Mouse (Mus musculus) skeletal muscle tissue, adult 2 months (tissue): ENCODE results near the gene Spint4.
A peak's percentile ranks its signal among the peaks of the same experiment; 100 is the strongest.

ENCODE experiments used
- DNase-seq: peaks from one replicate; pipeline ENCODE4 v3.0.0-alpha.2; 2012; ENCODE audit warnings: low read depth, low spot score

Gene Spint4

DNA sequence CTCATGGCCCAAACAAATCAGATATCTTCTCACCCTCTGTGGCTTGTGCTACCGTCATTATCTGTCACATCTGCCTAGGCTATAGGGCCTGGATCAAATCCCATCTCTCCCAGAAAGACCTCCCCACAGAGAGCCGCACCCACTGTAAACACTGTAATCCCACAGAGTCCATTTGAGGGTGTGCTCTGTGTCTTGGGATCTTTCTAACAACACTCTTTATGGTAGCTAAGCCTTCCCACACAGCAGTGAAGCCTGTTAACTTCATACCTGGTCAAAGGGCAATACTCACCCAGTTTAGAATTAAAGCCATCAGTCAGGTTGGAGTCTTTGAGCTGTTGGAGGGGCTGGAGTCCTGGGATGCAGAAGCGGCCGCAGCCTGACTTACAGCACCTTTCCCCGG is 33.4 kb downstream of the Spint4 start:
- DNase-seq = no peak

DNA sequence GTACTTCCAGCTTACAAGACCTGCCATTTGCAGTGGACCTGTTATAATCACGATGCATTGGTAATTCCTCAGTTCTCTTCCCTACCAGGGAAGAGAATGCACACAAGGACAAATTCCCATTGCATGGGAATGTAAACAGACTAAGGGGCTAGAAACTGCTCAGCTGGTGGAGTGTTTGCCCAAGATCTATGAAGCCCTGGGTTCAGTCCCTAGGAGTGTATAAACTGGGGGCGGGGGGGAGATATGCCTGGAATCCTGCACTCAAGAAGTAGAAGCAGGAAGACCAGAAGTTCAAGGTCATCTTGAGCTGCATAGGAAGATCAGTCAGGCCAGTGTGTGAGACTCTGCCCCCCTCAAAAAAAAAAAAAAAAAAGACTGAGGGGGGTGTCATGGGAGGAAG is 35.0 kb downstream of the Spint4 start:
- no peak for DNase-seq

DNA sequence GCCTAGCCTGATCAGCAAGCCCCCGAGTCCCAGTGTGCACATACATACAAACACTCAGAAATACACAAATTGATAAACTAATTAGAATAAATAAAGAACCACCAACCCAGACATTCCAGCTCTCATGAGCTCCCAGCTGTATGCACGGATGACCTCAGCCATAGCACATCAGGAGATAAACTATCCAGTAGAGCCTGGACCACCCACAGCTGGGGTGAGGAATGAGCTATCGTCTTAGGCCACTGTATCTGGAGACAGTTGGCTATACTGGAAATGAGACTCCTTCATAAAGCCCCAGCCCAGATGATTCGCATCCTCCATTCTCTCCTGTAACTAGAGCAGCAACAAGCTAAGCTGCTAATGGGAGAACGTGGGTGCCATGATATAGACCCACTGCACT is 36.5 kb downstream of the Spint4 start:
- DNase-seq = no peak

DNA sequence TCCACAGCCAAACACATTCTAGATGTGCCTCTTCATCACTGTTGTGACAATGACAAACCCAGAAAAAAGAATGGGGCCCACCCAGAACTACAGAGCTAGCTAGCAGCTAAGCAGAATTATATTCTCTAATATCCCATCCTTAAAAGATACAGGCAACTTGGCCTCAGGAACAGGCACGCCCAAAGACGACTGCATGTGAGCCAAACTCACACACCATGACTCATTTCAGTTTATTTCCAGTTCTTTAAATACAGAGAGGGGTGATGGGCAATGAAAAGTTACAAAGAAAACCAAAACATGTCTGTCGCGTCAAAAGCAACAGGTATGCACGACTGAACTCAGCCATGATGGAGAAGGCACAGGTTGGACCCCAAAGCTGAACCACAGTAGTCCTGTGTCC is 37.1 kb downstream of the Spint4 start:
- no peak for DNase-seq

DNA sequence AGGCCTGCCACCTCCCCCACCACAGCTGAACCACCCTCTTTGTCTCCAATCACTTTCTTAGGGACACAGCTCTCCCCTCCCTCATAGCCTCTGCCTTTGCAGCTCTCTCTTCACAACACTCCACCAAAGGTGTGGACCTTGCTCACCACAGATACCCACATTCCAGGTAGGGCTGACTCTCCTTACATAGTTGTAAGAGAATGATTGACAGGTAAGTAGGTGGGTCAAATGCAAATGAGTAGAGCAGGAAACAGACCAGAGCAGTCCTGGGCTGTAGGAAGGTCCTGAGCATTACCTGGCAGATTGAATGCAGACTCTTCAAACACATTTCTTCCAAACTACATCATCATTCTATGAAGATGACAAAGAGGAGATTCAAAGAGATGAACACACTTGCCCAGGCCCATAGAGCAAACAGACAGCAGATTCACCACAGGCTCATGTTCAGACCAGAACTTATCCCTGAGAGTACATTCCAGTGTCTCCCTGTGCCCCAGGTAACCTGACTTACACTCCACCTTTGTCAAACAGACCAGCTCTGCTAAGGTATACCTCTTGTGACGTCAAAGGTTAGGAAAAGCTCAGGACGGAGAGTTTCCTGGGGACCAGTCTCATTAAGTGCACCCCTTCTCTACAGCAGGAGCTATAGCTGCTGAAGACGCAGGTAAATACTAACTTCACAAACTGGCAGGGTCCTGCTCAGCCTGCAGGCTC is 39.2 kb downstream of the Spint4 start:
- DNase-seq = no peak

DNA sequence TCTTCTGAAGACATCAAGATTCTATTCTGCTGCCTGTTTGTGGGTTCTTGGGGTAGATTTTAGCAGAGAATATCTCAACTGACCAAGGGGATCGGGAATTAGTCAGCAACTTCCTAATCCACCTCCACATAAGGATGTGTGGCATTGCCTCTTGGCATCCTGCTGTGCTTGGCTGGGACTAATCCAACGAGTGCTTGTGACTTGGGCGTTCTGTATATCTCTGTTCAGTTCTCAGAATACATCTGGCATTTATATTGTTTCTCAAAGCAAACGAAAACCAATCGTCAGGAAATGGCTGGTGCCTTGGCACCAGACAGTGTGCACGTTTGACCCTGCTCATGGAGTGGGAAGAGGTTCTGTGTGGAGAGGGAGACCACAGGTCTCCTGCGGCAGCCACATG is 41.6 kb downstream of the Spint4 start:
- DNase-seq = no peak

DNA sequence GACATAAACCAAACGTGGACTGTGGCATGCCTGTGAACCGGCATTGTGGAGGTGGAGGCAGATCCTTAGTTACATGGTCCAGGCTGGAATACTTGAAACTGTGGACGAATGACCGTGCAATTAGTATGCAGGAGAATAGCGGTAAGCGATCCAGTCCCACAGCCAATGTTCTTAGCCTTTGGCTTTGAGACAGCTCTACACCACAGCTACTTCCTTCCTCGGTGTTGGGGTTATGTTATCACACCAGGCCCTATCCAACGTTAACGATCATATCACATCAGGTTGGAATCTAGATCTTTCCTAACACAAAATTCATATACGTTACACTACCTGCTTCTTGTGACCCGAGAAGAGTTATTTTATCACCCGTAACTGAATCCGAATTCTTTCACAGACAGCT is 46.7 kb downstream of the Spint4 start:
- no peak for DNase-seq

DNA sequence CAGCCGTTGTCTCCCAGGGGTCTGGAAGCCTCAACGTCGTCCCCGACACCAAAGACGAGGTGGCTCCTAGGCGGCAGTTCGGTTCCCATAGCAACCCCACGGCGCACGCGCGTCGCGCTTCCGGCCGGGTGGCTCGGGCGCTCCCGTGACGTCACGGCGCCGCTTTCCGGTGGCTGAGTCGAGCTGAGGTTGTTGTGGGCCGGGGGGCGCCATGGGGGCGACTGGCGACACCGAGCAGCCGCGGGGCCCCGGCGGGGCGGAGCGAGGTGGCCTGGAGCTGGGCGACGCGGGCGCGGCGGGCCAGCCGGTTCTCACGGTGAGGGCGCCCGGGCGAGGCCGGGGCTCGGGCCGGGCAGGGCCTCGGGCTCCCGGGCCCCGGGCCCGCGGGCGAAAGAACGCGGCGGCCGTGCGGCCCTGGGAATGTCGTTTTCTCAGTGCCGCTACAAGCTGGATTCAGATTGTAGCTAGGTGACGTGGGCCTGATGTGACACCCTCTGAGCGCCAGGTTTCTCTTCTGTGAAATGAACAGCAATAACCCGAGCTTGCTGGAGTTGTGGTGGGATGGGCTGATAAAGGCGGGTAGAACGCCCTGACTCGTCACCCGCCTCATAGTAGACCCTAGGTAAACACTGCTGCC is 47.7 kb downstream of the Spint4 start, which contains the start of the genes Wfdc3 and Dnttip1:
Gene Wfdc3 (minus strand): TSS at position 89 of the 637 bp plus-strand sequence.
Gene Dnttip1 (plus strand): TSS at position 141 of the 637 bp plus-strand sequence.
- DNase-seq = peak; percentile 89

DNA sequence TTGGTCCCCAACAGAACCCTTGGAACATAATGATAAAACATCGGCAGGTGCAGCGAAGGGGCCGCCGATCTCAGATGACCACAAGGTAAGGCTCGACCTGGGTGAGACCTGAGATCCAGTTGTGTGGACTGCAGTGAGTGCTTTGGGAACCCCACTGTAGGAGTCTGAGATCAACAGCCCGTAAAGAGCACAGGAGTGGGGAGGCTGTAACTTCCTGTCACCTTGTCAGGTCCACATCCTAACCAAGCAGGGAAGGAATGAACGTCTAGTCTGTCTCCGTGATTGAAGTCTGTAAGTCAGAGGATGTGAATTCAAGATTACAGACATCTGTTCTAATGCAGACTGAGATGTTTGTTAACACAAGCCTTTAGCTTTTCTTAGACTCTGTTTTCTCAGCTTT is 48.4 kb downstream of the Spint4 start:
- no peak for DNase-seq

DNA sequence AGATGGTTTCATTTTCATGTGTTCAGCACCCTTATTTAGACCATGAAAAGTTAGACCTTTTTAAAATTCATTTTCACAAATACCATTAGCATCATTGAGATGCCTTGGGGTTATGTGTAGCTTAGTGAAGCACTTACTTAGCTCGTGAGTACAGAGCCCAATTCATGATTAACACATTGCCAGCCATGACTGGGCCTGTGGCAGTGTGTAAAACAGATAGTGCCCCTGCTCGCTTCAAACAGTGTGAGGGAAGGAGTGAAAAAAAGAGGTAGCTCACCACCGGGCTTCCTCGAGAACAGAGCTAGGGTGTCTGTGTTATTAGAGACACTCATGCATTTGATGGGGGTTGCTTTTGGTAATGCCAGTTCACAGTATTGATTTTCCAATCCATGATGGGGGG is 49.9 kb downstream of the Spint4 start:
- DNase-seq = no peak

DNA sequence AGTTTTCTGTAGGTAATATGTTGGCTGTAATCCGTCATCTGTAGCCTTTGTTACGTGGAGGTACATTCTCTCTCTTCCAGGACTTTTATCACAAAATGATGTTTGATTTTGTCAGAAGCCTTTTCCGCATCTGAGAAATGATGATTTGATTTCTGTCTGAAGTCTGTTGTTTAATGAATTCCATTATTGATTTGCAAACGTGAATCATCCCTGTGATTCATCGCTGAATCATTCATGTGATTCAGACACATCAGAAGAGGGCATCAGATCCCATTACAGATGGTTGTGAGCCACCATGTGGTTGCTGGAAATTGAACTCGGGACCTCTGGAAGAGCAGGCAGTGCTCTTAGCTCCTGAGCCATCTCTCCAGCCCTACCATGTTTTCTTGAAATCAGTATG is 50.7 kb downstream of the Spint4 start:
- no peak for DNase-seq
